Mouse (Mus musculus): Measurements from ENCODE around the gene Prkar1b.

Gene Prkar1b

GRCm38 (mm10) chr5:139146476-139147075, 3.2 kb downstream of the Prkar1b start:
- DNase-seq (ENCODE audit: low read depth in 1 of 2, low spot score in 2 of 2) = no peak

- no peak for DNase-seq (ENCODE audit: low read depth in 1 of 2, low spot score in 2 of 2)
Observed at GRCm38 (mm10) chr5:139145726-139146125, 4.1 kb downstream of the Prkar1b start.

- no peak for DNase-seq (ENCODE audit: low read depth in 1 of 2, low spot score in 2 of 2)
Observed at GRCm38 (mm10) chr5:139143890-139144289, 5.9 kb downstream of the Prkar1b start.

- DNase-seq (ENCODE audit: low read depth in 1 of 2, low spot score in 2 of 2) = no peak
Observed at GRCm38 (mm10) chr5:139141326-139141725, 8.5 kb downstream of the Prkar1b start.

GRCm38 (mm10) chr5:139140589-139140988, 9.2 kb downstream of the Prkar1b start:
- no peak for DNase-seq (ENCODE audit: low read depth in 1 of 2, low spot score in 2 of 2)

GRCm38 (mm10) chr5:139138926-139139472, 10.8 kb downstream of the Prkar1b start:
- DNase-seq (ENCODE audit: low read depth in 1 of 2, low spot score in 2 of 2) = no peak

GRCm38 (mm10) chr5:139138261-139138925, 11.4 kb downstream of the Prkar1b start:
- DNase-seq (ENCODE audit: low read depth in 1 of 2, low spot score in 2 of 2) = no peak

GRCm38 (mm10) chr5:139137176-139137575, 12.6 kb downstream of the Prkar1b start:
- DNase-seq (ENCODE audit: low read depth in 1 of 2, low spot score in 2 of 2) = no peak

- DNase-seq (ENCODE audit: low read depth in 1 of 2, low spot score in 2 of 2) = no peak
Observed at GRCm38 (mm10) chr5:139136341-139136740, 13.5 kb downstream of the Prkar1b start.

GRCm38 (mm10) chr5:139134501-139134900, 15.3 kb downstream of the Prkar1b start:
- no peak for DNase-seq (ENCODE audit: low read depth in 1 of 2, low spot score in 2 of 2)

GRCm38 (mm10) chr5:139130351-139130750, 19.4 kb downstream of the Prkar1b start:
- DNase-seq (ENCODE audit: low read depth in 1 of 2, low spot score in 2 of 2) = no peak

GRCm38 (mm10) chr5:139129572-139130151, 20.1 kb downstream of the Prkar1b start:
- no peak for DNase-seq (ENCODE audit: low read depth in 1 of 2, low spot score in 2 of 2)

- DNase-seq (ENCODE audit: low read depth in 1 of 2, low spot score in 2 of 2) = no peak
Observed at GRCm38 (mm10) chr5:139129078-139129477, 20.7 kb downstream of the Prkar1b start.

GRCm38 (mm10) chr5:139128476-139129065, 21.2 kb downstream of the Prkar1b start:
- no peak for DNase-seq (ENCODE audit: low read depth in 1 of 2, low spot score in 2 of 2)

- DNase-seq (ENCODE audit: low read depth in 1 of 2, low spot score in 2 of 2) = no peak
Observed at GRCm38 (mm10) chr5:139125717-139126116, 24.1 kb downstream of the Prkar1b start.

GRCm38 (mm10) chr5:139118961-139119276, 30.9 kb downstream of the Prkar1b start:
- DNase-seq (ENCODE audit: low read depth in 1 of 2, low spot score in 2 of 2) = no peak

- no peak for DNase-seq (ENCODE audit: low read depth in 1 of 2, low spot score in 2 of 2)
Observed at GRCm38 (mm10) chr5:139118139-139118960, 31.5 kb downstream of the Prkar1b start.

- no peak for DNase-seq (ENCODE audit: low read depth in 1 of 2, low spot score in 2 of 2)
Observed at GRCm38 (mm10) chr5:139115507-139115906, 34.3 kb downstream of the Prkar1b start.

GRCm38 (mm10) chr5:139114876-139115275, 34.9 kb downstream of the Prkar1b start:
- no peak for DNase-seq (ENCODE audit: low read depth in 1 of 2, low spot score in 2 of 2)

GRCm38 (mm10) chr5:139112418-139112817, 37.4 kb downstream of the Prkar1b start:
- DNase-seq (ENCODE audit: low read depth in 1 of 2, low spot score in 2 of 2) = no peak

GRCm38 (mm10) chr5:139111991-139112390, 37.8 kb downstream of the Prkar1b start:
- DNase-seq (ENCODE audit: low read depth in 1 of 2, low spot score in 2 of 2) = no peak

Data from monocyte, adult 2 months (primary cell).